Mouse (Mus musculus) cerebellum, postnatal 14 days (tissue): ENCODE data around the gene Phox2a.

Source experiments
- DNase-seq, 2 experiments: peaks; one replicate each; pipeline ENCODE4 v3.0.0; 2021; ENCODE audit warnings: mixed read lengths in 2 of 2

The Phox2a gene

GRCm38 (mm10) chr7:101817861-101818401, at the start of gene Phox2a:
TSS of gene Phox2a (plus strand) at chr7:101818313.
- no peak for DNase-seq

GRCm38 (mm10) chr7:101770051-101770450, 48.1 kb upstream of the Phox2a start:
- no peak for DNase-seq

- DNase-seq, result no peak
These were observed 46.5 kb upstream of the Phox2a start for GRCm38 (mm10) chr7:101771604-101772003.

- peak; percentile 43 to 52 for DNase-seq
These were observed 45.4 kb upstream of the Phox2a start for GRCm38 (mm10) chr7:101772687-101773086.

GRCm38 (mm10) chr7:101777053-101777452, 41.1 kb upstream of the Phox2a start:
- DNase-seq, result no peak

- peak in 1 of 2 experiments; percentile 13 for DNase-seq
These were observed 2.4 kb downstream of the Phox2a start for GRCm38 (mm10) chr7:101820295-101821030.

GRCm38 (mm10) chr7:101821571-101822501, 3.7 kb downstream of the Phox2a start:
- peak; percentile 30 to 45 for DNase-seq

- DNase-seq, result peak in 1 of 2 experiments; percentile 30
These were observed 5.0 kb downstream of the Phox2a start for GRCm38 (mm10) chr7:101822836-101823757.

- peak; percentile 31 to 63 for DNase-seq
These were observed 5.9 kb downstream of the Phox2a start for GRCm38 (mm10) chr7:101823758-101824630.

- no peak for DNase-seq
These were observed 12.3 kb downstream of the Phox2a start for GRCm38 (mm10) chr7:101830373-101830772.

- no peak for DNase-seq
These were observed 13.3 kb downstream of the Phox2a start for GRCm38 (mm10) chr7:101831437-101831836.

GRCm38 (mm10) chr7:101832372-101832771, 14.3 kb downstream of the Phox2a start:
- DNase-seq, result no peak

GRCm38 (mm10) chr7:101833352-101833751, 15.2 kb downstream of the Phox2a start:
- DNase-seq, result no peak

- DNase-seq, result peak; percentile 36 to 49
These were observed 15.9 kb downstream of the Phox2a start for GRCm38 (mm10) chr7:101833916-101834584.

- DNase-seq, result peak in 1 of 2 experiments; percentile 19
These were observed 16.8 kb downstream of the Phox2a start for GRCm38 (mm10) chr7:101834903-101835302.

- no peak for DNase-seq
These were observed 17.5 kb downstream of the Phox2a start for GRCm38 (mm10) chr7:101835457-101836109.

GRCm38 (mm10) chr7:101836271-101837153, 18.4 kb downstream of the Phox2a start:
- peak; percentile 47 to 63 for DNase-seq

- DNase-seq, result peak; percentile 45 to 58
These were observed 19.1 kb downstream of the Phox2a start for GRCm38 (mm10) chr7:101837154-101837605.
